Mouse (Mus musculus): ENCODE data around the gene Zap70. TPM values are rescaled to one million over a fixed set of nuclear protein-coding genes. Genes with fewer than 3 reads are reported as not detected.

The Zap70 gene
- total and polyA plus RNA-seq, 3 experiments, result 0.23 to 0.25 TPM; not detected in 1

DNA sequence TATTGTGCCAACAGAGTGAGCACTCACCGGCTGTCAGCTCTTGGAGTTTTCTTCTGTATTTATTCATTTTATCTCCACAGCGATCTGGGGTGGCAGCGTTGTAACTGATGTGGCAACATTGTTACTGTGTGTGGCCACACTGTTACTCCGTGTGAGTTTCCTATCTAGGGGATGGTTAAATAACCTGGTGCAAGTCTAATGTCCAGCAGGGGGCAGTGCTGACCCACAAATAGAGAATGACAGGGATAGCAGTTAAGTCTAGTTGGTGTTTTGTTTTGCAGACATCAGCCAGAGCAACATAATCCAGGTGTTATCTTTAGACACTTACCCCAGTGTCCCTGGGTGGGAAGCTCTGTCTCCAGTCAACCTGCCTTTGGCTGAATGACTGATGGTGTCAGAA is 24.3 kb upstream of the Zap70 start:
- DNase-seq (ENCODE audit: extremely low read depth), result peak; percentile 86
- H3K9me3 ChIP-seq (replicated peaks; ENCODE audit: low read length), result no peaks in the 10 kb centered on the region
- H3K36me3 ChIP-seq (replicated peaks in 1 of 2; ENCODE audit: control insufficient read depth in 1 of 2, insufficient read depth in 1 of 2, low read length in 1 of 2), result no peaks in the 10 kb centered on the region
- no peak overlapping the region for H3K4me2 ChIP-seq (ENCODE audit: insufficient read depth, low read depth, poor library complexity, severe bottlenecking)
- no peak overlapping the region for H3K4me3 ChIP-seq (replicated peaks in 1 of 3; ENCODE audit: low read depth in 2 of 3, low read length in 2 of 3, poor library complexity in 1 of 3)
- TF ChIP-seq MYC (IDR thresholded peaks at IDR 0.05; ENCODE audit: low read depth, low read length), result 0 out of 2 replicates have a peak, but pooled peaks have one; percentile 24
- TF ChIP-seq SMC3 (IDR thresholded peaks at IDR 0.05; ENCODE audit: low read depth, low read length), result peak; percentile 74
- TF ChIP-seq RAD21 (IDR thresholded peaks at IDR 0.05; ENCODE audit: low read depth, low read length), result peak; percentile 92
- TF ChIP-seq CTCF (conservative IDR thresholded peaks at IDR 0.05 in 1 of 2, IDR thresholded peaks at IDR 0.05 in 1 of 2; ENCODE audit: low read depth in 2 of 2, low read length in 2 of 2), result peak; percentile 79 to 92
- no peak for TF ChIP-seq ZMIZ1 (IDR thresholded peaks at IDR 0.05; ENCODE audit: low read depth, low read length)
- peak; percentile 14; the same call in 1 of the 2 replicates for TF ChIP-seq ZC3H11A (IDR thresholded peaks at IDR 0.05; ENCODE audit: low read depth, low read length)
- dilution Hi-C loops (cut with MboI; ENCODE audit: extremely low pct_ligation_motif_present, extremely low pct_unique_long_range_greater_than_20kb, low sequenced_read_pairs), result no loop called here
- no peak overlapping the region for H3K9ac ChIP-seq (ENCODE audit: insufficient read depth, low read depth)
- peaks cover 13% of the 10 kb centered on the region for H3K27me3 ChIP-seq (replicated peaks)
- H3K79me2 ChIP-seq (replicated peaks; ENCODE audit: control insufficient read depth, extremely low read depth, insufficient read depth, poor library complexity, severe bottlenecking), result no peaks in the 10 kb centered on the region
- in situ Hi-C loops (cut with MboI; ENCODE audit: low pct_ligation_motif_present, low pct_unique_long_range_greater_than_20kb, low sequenced_read_pairs), result no loop called here
- H3K27ac ChIP-seq (ENCODE audit: insufficient read depth, low read depth), result no peak overlapping the region
- H3K4me1 ChIP-seq (ENCODE audit: control insufficient read depth in 1 of 2, insufficient read depth in 2 of 2), result no peaks in the 10 kb centered on the region

GRCm38 (mm10) chr1:36739231-36739630 is 22.4 kb upstream of the Zap70 start:
- H3K4me2 ChIP-seq (ENCODE audit: insufficient read depth, low read depth, poor library complexity, severe bottlenecking), result no peak overlapping the region
- dilution Hi-C loops (cut with MboI; ENCODE audit: extremely low pct_ligation_motif_present, extremely low pct_unique_long_range_greater_than_20kb, low sequenced_read_pairs), result no loop called here
- H3K27ac ChIP-seq (ENCODE audit: insufficient read depth, low read depth), result no peak overlapping the region
- H3K9me3 ChIP-seq (replicated peaks; ENCODE audit: low read length), result no peaks in the 10 kb centered on the region
- no peak for DNase-seq (ENCODE audit: extremely low read depth)
- H3K27me3 ChIP-seq (replicated peaks), result peaks cover 30% of the 10 kb centered on the region
- H3K9ac ChIP-seq (ENCODE audit: insufficient read depth, low read depth), result no peak overlapping the region
- peaks cover 0 to 4% of the 10 kb centered on the region in 2 experiments; a peak in 2 of 4 replicates for H3K4me1 ChIP-seq (ENCODE audit: control insufficient read depth in 1 of 2, insufficient read depth in 2 of 2)
- no peak overlapping the region for H3K4me3 ChIP-seq (replicated peaks in 1 of 3; ENCODE audit: low read depth in 2 of 3, low read length in 2 of 3, poor library complexity in 1 of 3)
- in situ Hi-C loops (cut with MboI; ENCODE audit: low pct_ligation_motif_present, low pct_unique_long_range_greater_than_20kb, low sequenced_read_pairs), result no loop called here
- H3K36me3 ChIP-seq (replicated peaks in 1 of 2; ENCODE audit: control insufficient read depth in 1 of 2, insufficient read depth in 1 of 2, low read length in 1 of 2), result no peaks in the 10 kb centered on the region
- H3K79me2 ChIP-seq (replicated peaks; ENCODE audit: control insufficient read depth, extremely low read depth, insufficient read depth, poor library complexity, severe bottlenecking), result no peaks in the 10 kb centered on the region
- TF ChIP-seq ELF1 (IDR thresholded peaks at IDR 0.05; ENCODE audit: low read depth, low read length) (no peak), TCF12 (IDR thresholded peaks at IDR 0.05; ENCODE audit: low read depth, low read length) (no peak), ZKSCAN1 (IDR thresholded peaks at IDR 0.05; ENCODE audit: borderline replicate concordance, low read depth, low read length) (no peak), CHD1 (IDR thresholded peaks at IDR 0.05; ENCODE audit: low read depth, low read length) (no peak), CHD2 (IDR thresholded peaks at IDR 0.05; ENCODE audit: low read length) (no peak), CTCF (conservative IDR thresholded peaks at IDR 0.05 in 1 of 2, IDR thresholded peaks at IDR 0.05 in 1 of 2; ENCODE audit: low read depth in 2 of 2, low read length in 2 of 2) (no peak), ZNF384 (IDR thresholded peaks at IDR 0.05; ENCODE audit: low read depth, low read length) (no peak), JUND (conservative IDR thresholded peaks at IDR 0.05; ENCODE audit: low read depth, low read length) (no peak), NELFE (IDR thresholded peaks at IDR 0.05; ENCODE audit: low read depth, low read length) (no peak), POLR2A (IDR thresholded peaks at IDR 0.05; ENCODE audit: low read depth, low read length) (no peak), IRF4 (IDR thresholded peaks at IDR 0.05; ENCODE audit: low read depth, low read length) (no peak), JUN (IDR thresholded peaks at IDR 0.05; ENCODE audit: insufficient read depth, low read depth, low read length) (no peak), POLR2AphosphoS2 (IDR thresholded peaks at IDR 0.05; ENCODE audit: low read depth, low read length) (no peak), SIN3A (IDR thresholded peaks at IDR 0.05; ENCODE audit: low read length) (no peak), USF1 (IDR thresholded peaks at IDR 0.05; ENCODE audit: low read depth, low read length) (no peak), E2F4 (IDR thresholded peaks at IDR 0.05; ENCODE audit: insufficient replicate concordance, low read depth, low read length) (no peak), MYC (IDR thresholded peaks at IDR 0.05; ENCODE audit: low read depth, low read length) (no peak), NRF1 (IDR thresholded peaks at IDR 0.05; ENCODE audit: low read depth, low read length) (no peak)
